ENCODE assay signal across 7 mouse cellular contexts in the genomic region with DNA sequence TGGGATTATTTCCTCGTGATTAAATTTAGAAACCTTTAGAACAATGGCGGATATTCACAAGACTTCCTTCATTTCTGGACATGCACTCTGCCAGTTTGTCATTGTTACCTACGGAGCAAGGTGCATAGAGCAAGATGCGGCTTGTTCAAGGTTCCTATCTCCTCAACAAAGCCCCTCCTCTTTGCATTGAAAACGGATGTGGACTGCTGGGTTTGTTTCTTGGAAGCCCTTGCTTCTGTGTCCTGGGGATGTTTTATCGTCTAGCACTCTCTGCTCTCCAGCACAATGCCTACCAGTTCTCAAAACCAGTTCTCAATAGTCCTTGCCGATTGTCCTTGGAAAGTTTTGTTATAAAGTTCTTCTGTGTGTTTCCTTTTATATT. TPM values are rescaled to one million over a fixed set of nuclear protein-coding genes. Genes with fewer than 3 reads are reported as not detected.
DNase-seq lines count a peak whose midpoint lies in the region; ATAC-seq lines count a peak whose summit lies in the region.

No protein-coding gene starts in this region.

- H3K27me3 ChIP-seq in midbrain, embryonic 10.5 days (ENCODE audit: low read depth, poor library complexity, severe bottlenecking), result peaks cover 19% of the 10 kb centered on the region
- H3K27me3 ChIP-seq in midbrain, embryonic 11.5 days (ENCODE audit: control insufficient read depth, insufficient read depth, low read length), result peaks cover 5% of the 10 kb centered on the region
- H3K27me3 ChIP-seq in forebrain, embryonic 14.5 days (replicated peaks; ENCODE audit: control insufficient read depth, insufficient read depth, low read length), result no peaks in the 10 kb centered on the region; the same call in 1 of the 2 replicates
- peaks cover 31% of the 10 kb centered on the region for H3K27me3 ChIP-seq in limb, embryonic 10.5 days (ENCODE audit: low read depth, poor library complexity, severe bottlenecking)
- no peaks in the 10 kb centered on the region; the same call in 1 of the 2 replicates for H3K27me3 ChIP-seq in stomach, embryonic 14.5 days (ENCODE audit: control insufficient read depth, insufficient read depth, low read length)

- 38% methylated on average over 7 of the region's 7 CpGs for WGBS in midbrain, embryonic 10.5 days
- WGBS in midbrain, embryonic 11.5 days, result 31% methylated on average over 7 of the region's 7 CpGs
- 31% methylated on average over 7 of the region's 7 CpGs for WGBS in forebrain, embryonic 14.5 days
- 35% methylated on average over 7 of the region's 7 CpGs for WGBS in limb, embryonic 10.5 days
- WGBS in stomach, embryonic 14.5 days, result 38% methylated on average over 7 of the region's 7 CpGs

- H3K4me2 ChIP-seq in midbrain, embryonic 11.5 days, result no peak overlapping the region; the same call in 1 of the 2 replicates
- peak overlapping the region; percentile 60 for H3K4me2 ChIP-seq in forebrain, embryonic 14.5 days (ENCODE audit: low read length)
- H3K4me2 ChIP-seq in stomach, embryonic 14.5 days (replicated peaks; ENCODE audit: low read depth, low read length), result peak overlapping the region; percentile 87

- no peak overlapping the region for H3K9ac ChIP-seq in midbrain, embryonic 11.5 days (ENCODE audit: low read length)
- H3K9ac ChIP-seq in forebrain, embryonic 14.5 days (ENCODE audit: low read length), result no peak overlapping the region
- H3K9ac ChIP-seq in stomach, embryonic 14.5 days (replicated peaks; ENCODE audit: low read depth, low read length), result no peak overlapping the region

- ATAC-seq in midbrain, embryonic 11.5 days (ENCODE audit: low FRiP score), result no peak
- no peak for ATAC-seq in forebrain, embryonic 14.5 days
- ATAC-seq in stomach, embryonic 14.5 days (ENCODE audit: insufficient number of reproducible peaks, insufficient read depth, low FRiP score, low read depth), result no peak

- no peak overlapping the region for H3K27ac ChIP-seq in midbrain, embryonic 10.5 days (replicated peaks)
- no peak overlapping the region for H3K27ac ChIP-seq in midbrain, embryonic 11.5 days (ENCODE audit: low read depth, low read length)
- H3K27ac ChIP-seq in forebrain, embryonic 14.5 days (ENCODE audit: low read depth, low read length), result no peak overlapping the region
- no peak overlapping the region for H3K27ac ChIP-seq in limb, embryonic 10.5 days
- H3K27ac ChIP-seq in stomach, embryonic 14.5 days (ENCODE audit: low read length), result no peak overlapping the region

- H3K4me1 ChIP-seq in midbrain, embryonic 10.5 days, result peaks cover 20% of the 10 kb centered on the region
- no peaks in the 10 kb centered on the region for H3K4me1 ChIP-seq in midbrain, embryonic 11.5 days (ENCODE audit: control insufficient read depth, insufficient read depth, low read length)
- H3K4me1 ChIP-seq in forebrain, embryonic 14.5 days (ENCODE audit: control insufficient read depth, insufficient read depth, low read length), result 0 out of 2 replicates have a peak, but pooled peaks cover 3% of the 10 kb centered on the region
- H3K4me1 ChIP-seq in limb, embryonic 10.5 days, result peaks cover 6% of the 10 kb centered on the region; the same call in 1 of the 2 replicates
- H3K4me1 ChIP-seq in stomach, embryonic 14.5 days (ENCODE audit: control insufficient read depth, insufficient read depth, low read length), result 0 out of 2 replicates have a peak, but pooled peaks cover 5% of the 10 kb centered on the region

- no peaks in the 10 kb centered on the region for H3K36me3 ChIP-seq in midbrain, embryonic 10.5 days
- no peaks in the 10 kb centered on the region for H3K36me3 ChIP-seq in midbrain, embryonic 11.5 days (ENCODE audit: control insufficient read depth, insufficient read depth, low read length)
- H3K36me3 ChIP-seq in forebrain, embryonic 14.5 days (ENCODE audit: control insufficient read depth, insufficient read depth, low read length), result no peaks in the 10 kb centered on the region
- no peaks in the 10 kb centered on the region for H3K36me3 ChIP-seq in limb, embryonic 10.5 days
- no peaks in the 10 kb centered on the region for H3K36me3 ChIP-seq in stomach, embryonic 14.5 days (ENCODE audit: control insufficient read depth, insufficient read depth, low read length)

- DNase-seq in midbrain, embryonic 10.5 days (ENCODE audit: low spot score), result no peak
- no peak for DNase-seq in midbrain, embryonic 11.5 days (ENCODE audit: low spot score, missing footprints)
- DNase-seq in forebrain, embryonic 14.5 days (ENCODE audit: low spot score), result no peak
- DNase-seq in limb, embryonic 10.5 days (ENCODE audit: low spot score), result no peak
- no peak for DNase-seq in right cerebral cortex, adult 18-20 months
- no peak for DNase-seq in urinary bladder, postnatal 10 days (ENCODE audit: low spot score)

- no peaks in the 10 kb centered on the region for H3K9me3 ChIP-seq in midbrain, embryonic 10.5 days (replicated peaks)
- no peaks in the 10 kb centered on the region for H3K9me3 ChIP-seq in midbrain, embryonic 11.5 days (ENCODE audit: control insufficient read depth, low read length)
- H3K9me3 ChIP-seq in forebrain, embryonic 14.5 days (replicated peaks; ENCODE audit: control insufficient read depth, low read length), result no peaks in the 10 kb centered on the region
- H3K9me3 ChIP-seq in limb, embryonic 10.5 days (replicated peaks), result no peaks in the 10 kb centered on the region
- H3K9me3 ChIP-seq in stomach, embryonic 14.5 days (ENCODE audit: control insufficient read depth, low read depth, low read length), result no peaks in the 10 kb centered on the region

- H3K4me3 ChIP-seq in midbrain, embryonic 10.5 days, result peak overlapping the region; percentile 70; the same call in 1 of the 2 replicates
- H3K4me3 ChIP-seq in midbrain, embryonic 11.5 days (ENCODE audit: low read depth, low read length), result no peak overlapping the region
- no peak overlapping the region for H3K4me3 ChIP-seq in forebrain, embryonic 14.5 days (ENCODE audit: low read depth, low read length)
- peak overlapping the region; percentile 82; the same call in 1 of the 2 replicates for H3K4me3 ChIP-seq in limb, embryonic 10.5 days
- H3K4me3 ChIP-seq in stomach, embryonic 14.5 days (ENCODE audit: low read depth, low read length), result peak overlapping the region; percentile 62; the same call in 1 of the 2 replicates

RNA-seq across cellular contexts. Expression of a gene that starts 0.9 kb away (rescaled TPM):
- polyA plus RNA-seq in midbrain, embryonic 10.5 days (2016; fragmentation: Nextera tagmentation; extraction: Ambion mirVana), result 5.8 and 6.3 TPM in 2 replicates
- 7.0 and 8.8 TPM in 2 replicates for polyA plus RNA-seq in midbrain, embryonic 11.5 days (2014; fragmentation: Nextera tagmentation; extraction: Ambion mirVana)
- polyA plus RNA-seq in forebrain, embryonic 14.5 days (2014; fragmentation: Nextera tagmentation; extraction: Ambion mirVana), result 10.0 and 11.6 TPM in 2 replicates
- 4.8 and 6.2 TPM in 2 replicates for polyA plus RNA-seq in limb, embryonic 10.5 days (2016; fragmentation: Nextera tagmentation; extraction: Ambion mirVana)
- polyA plus RNA-seq in stomach, embryonic 14.5 days (2014; fragmentation: Nextera tagmentation; extraction: Ambion mirVana), result 4.5 and 5.3 TPM in 2 replicates

RNA-seq across cellular contexts. Expression of a gene that starts 33.5 kb away (rescaled TPM):
- 19.2 and 20.2 TPM in 2 replicates for polyA plus RNA-seq in midbrain, embryonic 10.5 days (2016; fragmentation: Nextera tagmentation; extraction: Ambion mirVana)
- 23.3 and 27.5 TPM in 2 replicates for polyA plus RNA-seq in midbrain, embryonic 11.5 days (2014; fragmentation: Nextera tagmentation; extraction: Ambion mirVana)
- polyA plus RNA-seq in forebrain, embryonic 14.5 days (2014; fragmentation: Nextera tagmentation; extraction: Ambion mirVana), result 22.5 and 23.4 TPM in 2 replicates
- polyA plus RNA-seq in limb, embryonic 10.5 days (2016; fragmentation: Nextera tagmentation; extraction: Ambion mirVana), result 19.0 and 22.5 TPM in 2 replicates
- polyA plus RNA-seq in stomach, embryonic 14.5 days (2014; fragmentation: Nextera tagmentation; extraction: Ambion mirVana), result 25.3 and 27.1 TPM in 2 replicates

RNA-seq across cellular contexts. Expression of a gene that starts 57.1 kb away (rescaled TPM):
- polyA plus RNA-seq in midbrain, embryonic 10.5 days (2016; fragmentation: Nextera tagmentation; extraction: Ambion mirVana), result 805 and 934 TPM in 2 replicates
- 1,099 and 1,119 TPM in 2 replicates for polyA plus RNA-seq in midbrain, embryonic 11.5 days (2014; fragmentation: Nextera tagmentation; extraction: Ambion mirVana)
- polyA plus RNA-seq in forebrain, embryonic 14.5 days (2014; fragmentation: Nextera tagmentation; extraction: Ambion mirVana), result 979 and 1,156 TPM in 2 replicates
- 830 and 926 TPM in 2 replicates for polyA plus RNA-seq in limb, embryonic 10.5 days (2016; fragmentation: Nextera tagmentation; extraction: Ambion mirVana)
- 1,351 and 1,352 TPM in 2 replicates for polyA plus RNA-seq in stomach, embryonic 14.5 days (2014; fragmentation: Nextera tagmentation; extraction: Ambion mirVana)

Comparison
In these comparisons a context has a peak if more than half of its experiments do, and no peak if none do; other contexts are left out.
1. H3K4me3 ChIP-seq: peak in midbrain, embryonic 10.5 days (single experiment), limb, embryonic 10.5 days (single experiment) and stomach, embryonic 14.5 days (single experiment); none in midbrain, embryonic 11.5 days (single experiment) and forebrain, embryonic 14.5 days (single experiment).